Mouse (Mus musculus) lung, postnatal 0 days (tissue): ENCODE results near the gene Efhd1. TPM values are rescaled to one million over a fixed set of nuclear protein-coding genes. Genes with fewer than 3 reads are reported as not detected.

ENCODE experiments used
- ATAC-seq: fragments of 200-750 bp; cut with Nextera tagmentation; 2 replicates; pipeline ENCODE4 v1.8.0; 2017; ENCODE audit warnings: moderate library complexity
- DNase-seq: peaks from one replicate; pipeline ENCODE4 v3.0.0-alpha.2; 2016; ENCODE audit warnings: low spot score
- H3K27ac ChIP-seq: fragments of 300-500 bp; sonication (generic); 2 replicates; pipeline ENCODE4 v1.5.1; 2014; ENCODE audit warnings: antibody characterized with exemption, mild to moderate bottlenecking, low read length, mixed read lengths
- H3K27me3 ChIP-seq: fragments of 300-500 bp; sonication (generic); replicated peaks from 2 replicates; pipeline ENCODE4 v1.6.1; 2014; ENCODE audit warnings: low read length, mixed read lengths; ENCODE audit not compliant: insufficient read depth
- H3K36me3 ChIP-seq: fragments of 300-500 bp; sonication (generic); 2 replicates; pipeline ENCODE4 v1.6.1; 2014; ENCODE audit warnings: low read length, mixed read lengths; ENCODE audit not compliant: insufficient read depth
- H3K4me1 ChIP-seq: fragments of 300-500 bp; sonication (generic); 2 replicates; pipeline ENCODE4 v1.6.1; 2014; ENCODE audit warnings: antibody characterized with exemption, low read depth, low read length, mixed read lengths; ENCODE audit not compliant: insufficient read depth
- H3K4me2 ChIP-seq: fragments of 300-500 bp; sonication (generic); replicated peaks from 2 replicates; pipeline ENCODE4 v1.6.1; 2014; ENCODE audit warnings: low read depth, mild to moderate bottlenecking, low read length, moderate library complexity, mixed read lengths
- H3K4me3 ChIP-seq: fragments of 300-500 bp; sonication (generic); 2 replicates; pipeline ENCODE4 v1.5.1; 2014; ENCODE audit warnings: low read depth, low read length
- H3K9ac ChIP-seq: fragments of 300-500 bp; sonication (generic); replicated peaks from 2 replicates; pipeline ENCODE4 v1.6.1; 2014; ENCODE audit warnings: low read depth, mild to moderate bottlenecking
- H3K9me3 ChIP-seq: fragments of 300-500 bp; sonication (generic); 2 replicates; pipeline ENCODE4 v1.6.1; 2016; ENCODE audit warnings: low read length, mixed read lengths
- CTCF ChIP-seq: IDR thresholded peaks from 2 replicates; pipeline ENCODE4 v1.5.1; 2016; ENCODE audit warnings: antibody characterized with exemption, mild to moderate bottlenecking
- EP300 ChIP-seq: IDR thresholded peaks from 2 replicates; pipeline ENCODE4 v1.6.1; 2016; ENCODE audit warnings: antibody characterized with exemption, mild to moderate bottlenecking, control low read depth
- WGBS: fragments of 180-500 bp; shearing (Covaris S2); extraction: QIAGEN DNeasy Blood & Tissue Kit; methylation state at CpG from one replicate; pipeline ENCODE4 v1.1.7; 2014; 5-methylcytosine and 5-hydroxymethylcytosine counted together
- polyA plus RNA-seq: library from polyadenylated mRNA; unstranded; fragments of >200 nt; fragmentation: Nextera tagmentation; extraction: Ambion mirVana; gene quantifications from 2 replicates; pipeline ENCODE4 v1.2.1, GENCODE M21; 2015

The Efhd1 gene
- polyA plus RNA-seq, 1 experiment from 2014 or later, result 0.69 TPM

GRCm38 (mm10) chr1:87230606-87231005 lies 33.6 kb upstream of the Efhd1 start:
- peaks cover 43% of the 10 kb centered on the region for H3K36me3 ChIP-seq
- no peaks in the 10 kb centered on the region for H3K9me3 ChIP-seq
- H3K27ac ChIP-seq, result no peak overlapping the region
- H3K4me1 ChIP-seq, result no peaks in the 10 kb centered on the region
- no peak overlapping the region for H3K9ac ChIP-seq
- H3K4me2 ChIP-seq, result no peak overlapping the region
- WGBS, result 87% methylated on average over 5 of the region's 5 CpGs
- ATAC-seq (no peak), DNase-seq (no peak)
- TF ChIP-seq EP300 (no peak), CTCF (no peak)
- no peak overlapping the region for H3K4me3 ChIP-seq
- no peaks in the 10 kb centered on the region for H3K27me3 ChIP-seq

- DNase-seq, result no peak
- peaks cover 27% of the 10 kb centered on the region for H3K36me3 ChIP-seq
- TF ChIP-seq EP300 (no peak), CTCF (no peak)
- H3K9ac ChIP-seq, result no peak overlapping the region
- no peak overlapping the region for H3K4me2 ChIP-seq
- no peak for ATAC-seq
- H3K4me1 ChIP-seq, result no peaks in the 10 kb centered on the region
- no peaks in the 10 kb centered on the region for H3K9me3 ChIP-seq
- no peaks in the 10 kb centered on the region for H3K27me3 ChIP-seq
- no peak overlapping the region for H3K27ac ChIP-seq
- WGBS, result 84% methylated on average over 7 of the region's 7 CpGs
- no peak overlapping the region for H3K4me3 ChIP-seq
Observed at GRCm38 (mm10) chr1:87232197-87232596, 32.0 kb upstream of the Efhd1 start.

DNA sequence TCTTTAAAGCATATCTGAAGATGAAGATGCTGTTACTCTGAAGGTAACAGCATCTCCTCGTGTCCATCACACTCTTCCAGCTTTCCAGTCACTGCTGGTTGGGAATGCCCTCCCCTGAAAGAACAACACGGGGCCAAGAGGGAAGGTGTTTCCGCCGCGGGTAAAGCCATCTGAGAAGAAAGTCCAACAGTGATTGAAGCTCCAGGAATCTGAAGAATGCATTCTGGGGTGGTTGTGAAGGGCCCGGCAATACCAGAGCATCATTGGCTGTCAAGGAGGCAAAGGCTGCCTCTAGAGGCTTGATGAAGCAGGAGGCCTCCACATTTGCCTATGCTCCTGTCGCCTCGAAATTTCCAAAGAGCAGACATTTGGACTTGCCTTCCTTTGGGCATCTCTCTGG lies 25.1 kb upstream of the Efhd1 start:
- Histone ChIP-seq H3K36me3 (peaks cover 8% of the 10 kb centered on the region; the same call in 1 of the 2 replicates), H3K27me3 (no peaks in the 10 kb centered on the region), H3K4me3 (no peak overlapping the region), H3K9ac (no peak overlapping the region), H3K4me1 (no peaks in the 10 kb centered on the region), H3K27ac (no peak overlapping the region), H3K9me3 (no peaks in the 10 kb centered on the region), H3K4me2 (no peak overlapping the region)
- peak; percentile 37; the same call in 1 of the 2 replicates for ATAC-seq
- DNase-seq, result peak; percentile 39
- 51% methylated on average over 8 of the region's 8 CpGs for WGBS
- TF ChIP-seq CTCF (peak; percentile 17), EP300 (no peak)

DNA sequence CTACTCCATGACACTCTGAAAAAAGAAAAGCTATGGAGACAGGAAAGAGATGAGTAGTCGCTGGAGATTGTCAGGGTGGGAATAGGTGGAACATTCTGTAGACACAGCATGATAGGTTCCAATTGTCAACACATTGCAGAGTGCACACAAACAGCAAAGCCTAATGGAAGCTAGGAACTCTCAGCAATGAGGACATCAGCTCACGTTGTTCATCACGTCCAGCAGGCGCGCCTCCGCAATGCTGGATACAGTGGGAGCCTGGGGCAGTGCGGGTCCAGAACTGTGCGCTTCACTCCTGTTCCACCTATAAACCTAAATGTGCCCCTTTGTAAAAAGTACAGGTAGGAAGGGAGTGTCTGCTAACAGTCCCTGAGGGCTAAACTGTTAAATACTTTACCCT lies 21.1 kb upstream of the Efhd1 start:
- no peak for DNase-seq
- Histone ChIP-seq H3K27ac (no peak overlapping the region), H3K4me2 (no peak overlapping the region), H3K9me3 (no peaks in the 10 kb centered on the region), H3K9ac (no peak overlapping the region), H3K27me3 (no peaks in the 10 kb centered on the region), H3K36me3 (0 out of 2 replicates have a peak, but pooled peaks cover 5% of the 10 kb centered on the region), H3K4me1 (no peaks in the 10 kb centered on the region), H3K4me3 (no peak overlapping the region)
- TF ChIP-seq CTCF (no peak), EP300 (no peak)
- WGBS, result 89% methylated on average over 8 of the region's 8 CpGs
- no peak for ATAC-seq

GRCm38 (mm10) chr1:87245430-87245829 lies 18.7 kb upstream of the Efhd1 start:
- Histone ChIP-seq H3K9ac (no peak overlapping the region), H3K4me3 (no peak overlapping the region), H3K4me2 (no peak overlapping the region), H3K27me3 (no peaks in the 10 kb centered on the region), H3K4me1 (no peaks in the 10 kb centered on the region), H3K27ac (no peak overlapping the region), H3K36me3 (no peaks in the 10 kb centered on the region), H3K9me3 (no peaks in the 10 kb centered on the region)
- no peak for DNase-seq
- 24% methylated on average over 1 of the region's 1 CpGs for whole genome bisulfite sequencing
- ATAC-seq, result no peak
- no peak for TF ChIP-seq CTCF
- TF ChIP-seq EP300, result no peak

GRCm38 (mm10) chr1:87245929-87246815 lies 18.0 kb upstream of the Efhd1 start:
- Histone ChIP-seq H3K9ac (no peak overlapping the region), H3K4me3 (no peak overlapping the region), H3K9me3 (no peaks in the 10 kb centered on the region), H3K4me1 (no peaks in the 10 kb centered on the region), H3K36me3 (no peaks in the 10 kb centered on the region), H3K27me3 (no peaks in the 10 kb centered on the region), H3K27ac (no peak overlapping the region), H3K4me2 (no peak overlapping the region)
- DNase-seq (peak; percentile 67), ATAC-seq (peak; percentile 80)
- WGBS, result 26% methylated on average over 22 of the region's 22 CpGs
- TF ChIP-seq EP300, result no peak
- TF ChIP-seq CTCF, result peak; percentile 90
